Mouse (Mus musculus): ENCODE results near the gene Cops8.

- TF ChIP-seq CTCF (IDR thresholded peaks at IDR 0.05; ENCODE audit: extremely low read depth, insufficient read length, insufficient replicate concordance, low read depth, low read length) (no peak), POLR2A (IDR thresholded peaks at IDR 0.05; ENCODE audit: low read depth, low read length) (no peak)
Observed at GRCm38 (mm10) chr1:90657292-90658050, 54.7 kb downstream of the Cops8 start.
